Mouse (Mus musculus) lung, adult 2 months (tissue): ENCODE results near the gene Fbxl17.

Source experiments
- CTCF ChIP-seq: fragments of 200-500 bp; IDR thresholded peaks from 2 replicates; pipeline ENCODE4 v1.5.1; 2011; ENCODE audit warnings: mild to moderate bottlenecking, low read length, control low read depth; ENCODE audit not compliant: insufficient read depth
- POLR2A ChIP-seq: fragments of 200-500 bp; IDR thresholded peaks from 2 replicates; pipeline ENCODE4 v1.6.1; 2011; ENCODE audit warnings: low read depth, mild to moderate bottlenecking, control low read depth, low read length, borderline replicate concordance; ENCODE audit errors: extremely low read depth

DNA sequence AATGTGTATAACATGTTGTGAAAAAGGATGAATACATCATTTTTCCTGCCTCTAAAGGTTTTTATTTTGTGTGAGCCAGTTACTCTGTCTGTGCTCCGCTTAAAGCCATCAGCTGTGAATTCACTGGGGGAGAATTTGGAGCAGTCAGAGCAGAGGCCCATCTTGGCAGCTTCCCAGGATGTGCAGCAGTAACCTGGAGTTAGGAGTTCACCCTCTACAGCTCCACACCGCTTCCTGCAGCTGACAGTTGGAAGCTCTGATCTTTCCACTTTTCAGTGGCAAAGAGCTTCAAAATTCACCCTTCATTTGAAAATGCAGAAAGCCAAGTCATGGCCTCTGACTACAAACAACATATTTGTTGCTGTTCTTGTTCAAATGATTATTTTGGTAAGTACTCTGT lies 212.4 kb downstream of the Fbxl17 start:
- TF ChIP-seq CTCF (no peak), POLR2A (no peak)
